14 mouse cellular contexts compared by ENCODE assay signal in the genomic region with DNA sequence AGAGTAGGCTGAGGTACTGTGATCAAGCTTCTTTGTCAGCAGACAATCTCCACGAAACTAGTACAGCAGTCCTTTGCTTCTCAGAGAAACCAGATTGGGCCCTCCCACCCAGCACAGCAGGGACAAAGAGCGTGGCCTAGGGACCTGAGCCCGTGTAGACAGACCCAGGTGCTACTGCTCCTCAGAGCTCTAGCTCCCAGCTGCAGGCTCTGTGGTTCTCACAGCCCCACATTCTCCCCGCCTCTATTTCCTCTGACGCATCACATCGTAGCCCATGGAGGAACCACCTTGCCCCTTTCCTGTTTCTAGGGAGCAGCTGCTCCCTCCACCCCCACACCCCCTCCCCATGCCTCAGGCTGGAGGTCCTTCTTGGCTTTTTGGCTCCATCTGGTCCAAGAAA. TPM values are rescaled to one million over a fixed set of nuclear protein-coding genes. Genes with fewer than 3 reads are reported as not detected.
A peak's percentile ranks its signal among the peaks of the same experiment; 100 is the strongest.
DNase-seq lines count a peak whose midpoint lies in the region; ATAC-seq and TF ChIP-seq lines count a peak whose summit lies in the region.
"Had no signal": no experiment of that assay in that cellular context is flagged by ENCODE, and none has a peak within 500 bp of the region (broad histone marks: within the 10 kb centered on the region; RNA-seq: fewer than 3 reads in every experiment).

Gene Sla2, minus strand, starts transcription at position 176 of the 400 bp plus-strand sequence.

- H3K9me3 ChIP-seq in lung, embryonic 16.5 days (ENCODE audit: control insufficient read depth, low read length) = no peaks in the 10 kb centered on the region
- H3K9me3 ChIP-seq in lung, postnatal 0 days (ENCODE audit: low read length) = no peaks in the 10 kb centered on the region
- no peaks in the 10 kb centered on the region for H3K9me3 ChIP-seq in megakaryocyte, embryonic 14.5 days
- H3K9me3 ChIP-seq in intestine, postnatal 0 days (ENCODE audit: control insufficient read depth) = no peaks in the 10 kb centered on the region
- H3K9me3 ChIP-seq: lung, embryonic 15.5 days had no signal

- no peaks in the 10 kb centered on the region for H3K27me3 ChIP-seq in lung, embryonic 16.5 days (ENCODE audit: control insufficient read depth, insufficient read depth, low read depth, low read length)
- no peaks in the 10 kb centered on the region for H3K27me3 ChIP-seq in lung, postnatal 0 days (replicated peaks; ENCODE audit: insufficient read depth, low read length)
- H3K27me3 ChIP-seq in megakaryocyte, embryonic 14.5 days (replicated peaks) = peaks cover 2% of the 10 kb centered on the region
- no peaks in the 10 kb centered on the region for H3K27me3 ChIP-seq in intestine, postnatal 0 days (replicated peaks; ENCODE audit: control insufficient read depth, insufficient read depth, low read length)
- H3K27me3 ChIP-seq: lung, embryonic 15.5 days had no signal

- TF ChIP-seq POLR2A in bone marrow, adult 2 months (IDR thresholded peaks at IDR 0.05; ENCODE audit: borderline replicate concordance, control insufficient read depth, low read depth, low read length) = peak; percentile 47; the same call in 1 of the 2 replicates

- ATAC-seq in lung, embryonic 16.5 days (ENCODE audit: low read depth) = no peak
- no peak for ATAC-seq in lung, postnatal 0 days
- ATAC-seq in intestine, postnatal 0 days = no peak
- ATAC-seq: midbrain, embryonic 16.5 days had no signal

- no peak within 1 kb of the TSS for H3K4me3 ChIP-seq in lung, embryonic 16.5 days (ENCODE audit: low read length)
- H3K4me3 ChIP-seq in lung, postnatal 0 days (ENCODE audit: low read depth, low read length) = no peak within 1 kb of the TSS
- peak within 1 kb of the TSS; percentile 51 for H3K4me3 ChIP-seq in bone marrow, adult 2 months (replicated peaks; ENCODE audit: control insufficient read depth, low read depth, low read length)
- H3K4me3 ChIP-seq in megakaryocyte, embryonic 14.5 days (replicated peaks) = peak within 1 kb of the TSS; percentile 92
- H3K4me3 ChIP-seq in intestine, postnatal 0 days (ENCODE audit: low read depth, low read length) = no peak within 1 kb of the TSS
- H3K4me3 ChIP-seq: heart, adult 2 months; lung, embryonic 15.5 days had no signal

- H3K9ac ChIP-seq in lung, embryonic 16.5 days (ENCODE audit: low read length) = peak within 1 kb of the TSS; percentile 9; the same call in 1 of the 2 replicates
- H3K9ac ChIP-seq in lung, postnatal 0 days (replicated peaks; ENCODE audit: low read depth) = no peak within 1 kb of the TSS
- no peak within 1 kb of the TSS for H3K9ac ChIP-seq in intestine, postnatal 0 days (ENCODE audit: low read depth, low read length)
- H3K9ac ChIP-seq: lung, embryonic 15.5 days had no signal

- 50% methylated on average over 6 of the region's 6 CpGs for WGBS in lung, embryonic 16.5 days
- 48% methylated on average over 6 of the region's 6 CpGs for whole genome bisulfite sequencing in lung, postnatal 0 days
- 6% methylated on average over 6 of the region's 6 CpGs for WGBS in bone marrow, adult 2 months
- 64% methylated on average over 6 of the region's 6 CpGs for WGBS in intestine, postnatal 0 days

- no peak within 1 kb of the TSS for H3K4me2 ChIP-seq in lung, embryonic 16.5 days (ENCODE audit: low read depth, low read length)
- H3K4me2 ChIP-seq in lung, postnatal 0 days (replicated peaks; ENCODE audit: low read depth, low read length) = no peak within 1 kb of the TSS
- no peak within 1 kb of the TSS for H3K4me2 ChIP-seq in intestine, postnatal 0 days (replicated peaks; ENCODE audit: low read depth)
- H3K4me2 ChIP-seq: lung, embryonic 15.5 days had no signal

- no peak within 1 kb of the TSS for H3K27ac ChIP-seq in lung, embryonic 16.5 days (ENCODE audit: low read length)
- H3K27ac ChIP-seq in lung, postnatal 0 days (ENCODE audit: low read length) = no peak within 1 kb of the TSS
- peak within 1 kb of the TSS; percentile 16; the same call in 1 of the 2 replicates for H3K27ac ChIP-seq in bone marrow, adult 2 months (ENCODE audit: control insufficient read depth, insufficient read depth, low read depth, low read length, poor library complexity)
- H3K27ac ChIP-seq in intestine, postnatal 0 days (ENCODE audit: low read depth, low read length) = no peak within 1 kb of the TSS
- H3K27ac ChIP-seq: heart, adult 2 months; lung, embryonic 15.5 days had no signal

- no peaks in the 10 kb centered on the region for H3K36me3 ChIP-seq in lung, embryonic 16.5 days (ENCODE audit: control insufficient read depth, insufficient read depth, low read length)
- H3K36me3 ChIP-seq in lung, postnatal 0 days (ENCODE audit: insufficient read depth, low read length) = no peaks in the 10 kb centered on the region
- peaks cover 15% of the 10 kb centered on the region for H3K36me3 ChIP-seq in megakaryocyte, embryonic 14.5 days (replicated peaks; ENCODE audit: low read length)
- H3K36me3 ChIP-seq in intestine, postnatal 0 days (ENCODE audit: control insufficient read depth, insufficient read depth) = no peaks in the 10 kb centered on the region
- H3K36me3 ChIP-seq: lung, embryonic 15.5 days had no signal

- no peak for DNase-seq in lung, postnatal 0 days (ENCODE audit: low spot score)
- DNase-seq in thymus, postnatal 25 days = peak; percentile 90
- no peak for DNase-seq in testis, postnatal 14 days (ENCODE audit: low spot score)
- DNase-seq in heart, adult 9 months (ENCODE audit: low spot score in 2 of 2) = no peak
- DNase-seq: cerebellum, postnatal 14 days; heart, adult 2 months; kidney, postnatal 4 days; right cerebral cortex, postnatal 4 days had no signal

- TF ChIP-seq EP300 in lung, postnatal 0 days (IDR thresholded peaks at IDR 0.05) = no peak

- no peak for TF ChIP-seq CTCF in lung, postnatal 0 days (IDR thresholded peaks at IDR 0.05)
- TF ChIP-seq CTCF in bone marrow, adult 2 months (IDR thresholded peaks at IDR 0.05; ENCODE audit: control insufficient read depth, insufficient read depth, low read length) = no peak
- TF ChIP-seq CTCF in intestine, postnatal 0 days (IDR thresholded peaks at IDR 0.05; ENCODE audit: low read depth) = no peak

- H3K4me1 ChIP-seq in lung, embryonic 16.5 days (replicated peaks; ENCODE audit: control insufficient read depth, insufficient read depth, low read length) = no peaks in the 10 kb centered on the region
- no peaks in the 10 kb centered on the region for H3K4me1 ChIP-seq in lung, postnatal 0 days (ENCODE audit: insufficient read depth, low read depth, low read length)
- peaks cover 2% of the 10 kb centered on the region; the same call in 1 of the 2 replicates for H3K4me1 ChIP-seq in bone marrow, adult 2 months (ENCODE audit: control insufficient read depth, insufficient read depth, low read length)
- peaks cover 78% of the 10 kb centered on the region for H3K4me1 ChIP-seq in megakaryocyte, embryonic 14.5 days
- H3K4me1 ChIP-seq in intestine, postnatal 0 days (replicated peaks; ENCODE audit: control insufficient read depth, insufficient read depth, low read length) = no peaks in the 10 kb centered on the region
- H3K4me1 ChIP-seq: lung, embryonic 15.5 days had no signal

RNA-seq across cellular contexts. Expression of gene Sla2, which starts in this region (rescaled TPM):
- polyA plus RNA-seq in lung, embryonic 16.5 days (2015; fragmentation: Nextera tagmentation; extraction: Ambion mirVana) = 0.63 and 2.0 TPM in 2 replicates
- 0.49 and 0.65 TPM in 2 replicates for polyA plus RNA-seq in lung, postnatal 0 days (2015; fragmentation: Nextera tagmentation; extraction: Ambion mirVana)
- 1.8 and 6.7 TPM in 2 replicates for polyA plus RNA-seq in bone marrow, adult 2 months (2011; ENCODE audit: insufficient read depth, insufficient read length, low replicate concordance, missing spikeins)
- 86.1 and 150 TPM in 2 replicates for polyA plus RNA-seq in megakaryocyte, embryonic 14.5 days (2012; ENCODE audit: insufficient read depth, low replicate concordance)
- 0.29 and 0.40 TPM in 2 replicates for polyA plus RNA-seq in intestine, postnatal 0 days (2015; fragmentation: Nextera tagmentation; extraction: Ambion mirVana)
- polyA plus RNA-seq: midbrain, embryonic 16.5 days had no signal

Comparison
In these comparisons a context has a peak if more than half of its experiments do, and no peak if none do; other contexts are left out.
1. RNA of gene Sla2 (polyA plus RNA-seq): 86.1 to 150 TPM in megakaryocyte, embryonic 14.5 days; 1.8 to 6.7 TPM in bone marrow, adult 2 months, 0.63 to 2.0 TPM in lung, embryonic 16.5 days, 0.49 to 0.65 TPM in lung, postnatal 0 days and 0.29 to 0.40 TPM in intestine, postnatal 0 days; every median in the first group is over 10 times any median in the second.
2. H3K4me3 ChIP-seq: peak in bone marrow, adult 2 months (single experiment) and megakaryocyte, embryonic 14.5 days (single experiment); none in lung, embryonic 16.5 days (single experiment), lung, postnatal 0 days (single experiment) and intestine, postnatal 0 days (single experiment).